Mouse (Mus musculus): ENCODE measurements around the gene Nbeal2.
"Not testable (repeated sequence)": the region's sequence is repeated elsewhere in the genome, so short reads cannot be mapped to it uniquely, and the experiment has no call there.

The Nbeal2 gene

GRCm38 (mm10) chr9:110653655-110654461 lies at the start of gene Nbeal2:
TSS of gene Nbeal2 (minus strand) at chr9:110654161.
- peak; percentile 84 for DNase-seq (ENCODE audit: low spot score)

GRCm38 (mm10) chr9:110702848-110703247 lies 48.9 kb upstream of the Nbeal2 start:
- DNase-seq (ENCODE audit: low spot score), result no peak

- no peak for DNase-seq (ENCODE audit: low spot score)
Measured at GRCm38 (mm10) chr9:110701114-110702032, 47.4 kb upstream of the Nbeal2 start.

- no peak for DNase-seq (ENCODE audit: low spot score)
Measured at GRCm38 (mm10) chr9:110699574-110699973, 45.6 kb upstream of the Nbeal2 start.

- no peak for DNase-seq (ENCODE audit: low spot score)
Measured at GRCm38 (mm10) chr9:110697465-110697864, 43.5 kb upstream of the Nbeal2 start.

GRCm38 (mm10) chr9:110696427-110696826 lies 42.5 kb upstream of the Nbeal2 start:
- no peak for DNase-seq (ENCODE audit: low spot score)

- DNase-seq (ENCODE audit: low spot score), result no peak
Measured at GRCm38 (mm10) chr9:110695165-110695755, 41.3 kb upstream of the Nbeal2 start.

GRCm38 (mm10) chr9:110689261-110689779 lies 35.4 kb upstream of the Nbeal2 start:
- DNase-seq (ENCODE audit: low spot score), result no peak

- no peak for DNase-seq (ENCODE audit: low spot score)
Measured at GRCm38 (mm10) chr9:110687846-110688245, 33.9 kb upstream of the Nbeal2 start.

- no peak for DNase-seq (ENCODE audit: low spot score)
Measured at GRCm38 (mm10) chr9:110687061-110687460, 33.1 kb upstream of the Nbeal2 start.

- no peak for DNase-seq (ENCODE audit: low spot score)
Measured at GRCm38 (mm10) chr9:110686472-110686871, 32.5 kb upstream of the Nbeal2 start.

GRCm38 (mm10) chr9:110685591-110685990 lies 31.6 kb upstream of the Nbeal2 start:
- DNase-seq (ENCODE audit: low spot score), result no peak

GRCm38 (mm10) chr9:110685187-110685586 lies 31.2 kb upstream of the Nbeal2 start:
- DNase-seq (ENCODE audit: low spot score), result no peak

- no peak for DNase-seq (ENCODE audit: low spot score)
Measured at GRCm38 (mm10) chr9:110684100-110684831, 30.3 kb upstream of the Nbeal2 start.

GRCm38 (mm10) chr9:110683574-110684099 lies 29.7 kb upstream of the Nbeal2 start:
- no peak for DNase-seq (ENCODE audit: low spot score)

GRCm38 (mm10) chr9:110682697-110683096 lies 28.7 kb upstream of the Nbeal2 start:
- DNase-seq (ENCODE audit: low spot score), result not testable (repeated sequence)

- no peak for DNase-seq (ENCODE audit: low spot score)
Measured at GRCm38 (mm10) chr9:110682255-110682654, 28.3 kb upstream of the Nbeal2 start.

GRCm38 (mm10) chr9:110681817-110682216 lies 27.9 kb upstream of the Nbeal2 start:
- DNase-seq (ENCODE audit: low spot score), result no peak

GRCm38 (mm10) chr9:110680736-110681507 lies 27.0 kb upstream of the Nbeal2 start:
- DNase-seq (ENCODE audit: low spot score), result no peak

GRCm38 (mm10) chr9:110678886-110679285 lies 24.9 kb upstream of the Nbeal2 start:
- no peak for DNase-seq (ENCODE audit: low spot score)

Data from spleen, adult 12 weeks (tissue).